Comparison of ENCODE assay signal across 9 mouse cellular contexts in the genomic region with DNA sequence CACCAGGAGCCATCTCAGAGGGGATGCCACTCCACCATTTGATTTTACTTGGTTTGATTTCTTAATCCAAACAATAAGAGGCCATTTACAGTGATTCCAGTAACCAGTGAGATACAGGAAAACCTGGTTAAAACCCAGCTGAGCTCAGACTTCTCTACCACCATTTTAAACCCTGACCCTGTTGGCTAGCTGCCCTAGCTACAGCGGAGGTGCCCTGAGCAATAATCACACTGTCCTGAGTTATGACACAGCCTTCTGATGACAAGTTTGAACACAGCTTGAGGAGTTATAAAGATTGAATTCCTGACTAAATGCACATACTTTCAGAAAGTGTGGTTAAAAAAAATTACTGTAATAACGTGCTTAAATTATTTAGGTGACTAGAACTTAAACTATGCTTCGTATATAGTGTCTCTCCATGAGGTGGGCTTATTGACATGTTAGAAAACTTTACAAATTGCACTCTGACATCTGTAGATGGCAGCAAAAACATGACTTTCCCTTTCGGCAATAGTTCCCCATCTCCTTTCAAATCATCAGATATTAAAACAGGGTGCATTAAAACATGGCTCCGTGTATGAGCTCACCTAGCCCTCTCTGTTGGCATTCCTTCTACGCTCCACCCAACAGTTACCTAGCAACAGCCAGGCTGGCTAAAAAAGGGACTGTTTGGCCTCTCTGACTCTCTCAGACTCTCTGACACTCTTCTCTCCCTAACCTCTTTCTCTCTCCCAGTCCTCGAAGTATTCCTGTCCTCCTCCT. TPM values are rescaled to one million over a fixed set of nuclear protein-coding genes. Genes with fewer than 3 reads are reported as not detected.
DNase-seq lines count a peak whose midpoint lies in the region; ATAC-seq and TF ChIP-seq lines count a peak whose summit lies in the region.
"Had no signal": no experiment of that assay in that cellular context is flagged by ENCODE, and none has a peak within 500 bp of the region (broad histone marks: within the 10 kb centered on the region; RNA-seq: fewer than 3 reads in every experiment).

No protein-coding gene starts in this region.

- H3K4me3 ChIP-seq in liver, adult 2 months (ENCODE audit: insufficient read depth, low read depth, low read length): no peak overlapping the region
- no peak overlapping the region for H3K4me3 ChIP-seq in liver, embryonic 12.5 days
- no peak overlapping the region for H3K4me3 ChIP-seq in heart, embryonic 15.5 days
- no peak overlapping the region for H3K4me3 ChIP-seq in lung, embryonic 14.5 days (ENCODE audit: low read depth, low read length)
- H3K4me3 ChIP-seq in thymus, adult 2 months (ENCODE audit: control insufficient read depth, insufficient read depth, low read length): no peak overlapping the region

- H3K27me3 ChIP-seq in liver, adult 2 months (ENCODE audit: control insufficient read depth, insufficient read depth, low read length): no peaks in the 10 kb centered on the region
- no peaks in the 10 kb centered on the region for H3K27me3 ChIP-seq in liver, embryonic 12.5 days (replicated peaks)
- H3K27me3 ChIP-seq in heart, embryonic 15.5 days: no peaks in the 10 kb centered on the region
- H3K27me3 ChIP-seq in lung, embryonic 14.5 days (ENCODE audit: insufficient read depth, low read length): no peaks in the 10 kb centered on the region
- H3K27me3 ChIP-seq in thymus, adult 2 months (ENCODE audit: control insufficient read depth, insufficient read depth, low read length): no peaks in the 10 kb centered on the region
- H3K27me3 ChIP-seq: CH12.LX had no signal

- ATAC-seq in liver, embryonic 12.5 days: no peak
- ATAC-seq in heart, embryonic 15.5 days (replicated peaks; ENCODE audit: insufficient number of reproducible peaks, insufficient read depth, low FRiP score, low read depth): no peak
- peak; percentile 83 for ATAC-seq in lung, embryonic 14.5 days (ENCODE audit: insufficient read depth)

- TF ChIP-seq POLR2A in liver, adult 2 months (IDR thresholded peaks at IDR 0.05; ENCODE audit: extremely low read depth, insufficient read depth, low read length): no peak
- no peak for TF ChIP-seq POLR2A in thymus, adult 2 months (IDR thresholded peaks at IDR 0.05; ENCODE audit: control insufficient read depth, extremely low read depth, insufficient read depth, low read length, poor library complexity)

- peak; percentile 3 for DNase-seq in cerebellum, adult 8-10 months
- no peak for DNase-seq in cerebellum, adult 11-12 months
- DNase-seq in liver, adult 2 months (ENCODE audit: extremely low read depth, low read depth, low spot score): peak; percentile 36
- DNase-seq in lung, embryonic 14.5 days: peak; percentile 65
- DNase-seq in thymus, postnatal 25 days: no peak
- DNase-seq in thymus, adult 2 months: no peak

- H3K4me1 ChIP-seq in liver, adult 2 months (ENCODE audit: control insufficient read depth, insufficient read depth, low read length): peaks cover 3% of the 10 kb centered on the region
- H3K4me1 ChIP-seq in liver, embryonic 12.5 days: no peaks in the 10 kb centered on the region
- 0 out of 2 replicates have a peak, but pooled peaks cover 2% of the 10 kb centered on the region for H3K4me1 ChIP-seq in heart, embryonic 15.5 days (replicated peaks)
- no peaks in the 10 kb centered on the region for H3K4me1 ChIP-seq in lung, embryonic 14.5 days (ENCODE audit: insufficient read depth)
- H3K4me1 ChIP-seq in thymus, adult 2 months (replicated peaks; ENCODE audit: control insufficient read depth, insufficient read depth, low read length): no peaks in the 10 kb centered on the region

- no peaks in the 10 kb centered on the region for H3K79me2 ChIP-seq in liver, adult 2 months (ENCODE audit: control insufficient read depth, insufficient read depth, low read length)

- WGBS in liver, adult 2 months: 41% methylated on average over 7 of the region's 7 CpGs
- WGBS in liver, embryonic 12.5 days (ENCODE audit: insufficient replicate concordance): 64% methylated on average over 7 of the region's 7 CpGs
- WGBS in heart, embryonic 15.5 days: 50% methylated on average over 7 of the region's 7 CpGs
- WGBS in lung, embryonic 14.5 days: 44% methylated on average over 7 of the region's 7 CpGs
- 62% methylated on average over 7 of the region's 7 CpGs for WGBS in thymus, adult 2 months

- H3K36me3 ChIP-seq in liver, adult 2 months (ENCODE audit: control insufficient read depth, insufficient read depth, low read length): no peaks in the 10 kb centered on the region
- H3K36me3 ChIP-seq in liver, embryonic 12.5 days: no peaks in the 10 kb centered on the region
- H3K36me3 ChIP-seq in heart, embryonic 15.5 days: no peaks in the 10 kb centered on the region
- no peaks in the 10 kb centered on the region for H3K36me3 ChIP-seq in lung, embryonic 14.5 days (ENCODE audit: insufficient read depth)
- no peaks in the 10 kb centered on the region for H3K36me3 ChIP-seq in thymus, adult 2 months (ENCODE audit: control insufficient read depth, insufficient read depth, low read length)

- no peak overlapping the region for H3K4me2 ChIP-seq in liver, embryonic 12.5 days
- H3K4me2 ChIP-seq in heart, embryonic 15.5 days: peak overlapping the region; percentile 21; the same call in 1 of the 2 replicates
- no peak overlapping the region for H3K4me2 ChIP-seq in lung, embryonic 14.5 days

- no peak overlapping the region for H3K9ac ChIP-seq in liver, adult 2 months (ENCODE audit: low read depth, low read length)
- H3K9ac ChIP-seq in liver, embryonic 12.5 days: no peak overlapping the region
- no peak overlapping the region for H3K9ac ChIP-seq in heart, embryonic 15.5 days
- H3K9ac ChIP-seq in lung, embryonic 14.5 days: no peak overlapping the region

- H3K9me3 ChIP-seq in liver, embryonic 12.5 days (replicated peaks): 0 out of 2 replicates have a peak, but pooled peaks cover 3% of the 10 kb centered on the region
- H3K9me3 ChIP-seq in heart, embryonic 15.5 days (replicated peaks): no peaks in the 10 kb centered on the region
- H3K9me3 ChIP-seq in lung, embryonic 14.5 days (ENCODE audit: low read depth, low read length): no peaks in the 10 kb centered on the region

- TF ChIP-seq CTCF in liver, adult 2 months (IDR thresholded peaks at IDR 0.05; ENCODE audit: low read depth, low read length): peak; percentile 13; the same call in 1 of the 2 replicates
- TF ChIP-seq CTCF in lung, embryonic 14.5 days (IDR thresholded peaks at IDR 0.05; ENCODE audit: low read depth): peak; percentile 22; the same call in 1 of the 2 replicates
- no peak for TF ChIP-seq CTCF in thymus, adult 2 months (IDR thresholded peaks at IDR 0.05; ENCODE audit: borderline replicate concordance, control insufficient read depth, extremely low read depth, insufficient read depth, low read length, poor library complexity)

- no peak overlapping the region for H3K27ac ChIP-seq in liver, adult 2 months (replicated peaks; ENCODE audit: insufficient read depth, low read depth, low read length)
- no peak overlapping the region for H3K27ac ChIP-seq in liver, embryonic 12.5 days
- H3K27ac ChIP-seq in heart, embryonic 15.5 days: no peak overlapping the region
- H3K27ac ChIP-seq in lung, embryonic 14.5 days (ENCODE audit: low read depth): peak overlapping the region; percentile 83
- H3K27ac ChIP-seq in thymus, adult 2 months (ENCODE audit: control insufficient read depth, insufficient read depth, low read length): no peak overlapping the region

RNA-seq across cellular contexts. Expression of a gene that starts 29.1 kb away (rescaled TPM):
- not detected in 2 replicates for total RNA-seq in liver, adult 2 months (2014; rRNA removed)
- not detected in 2 replicates for polyA plus RNA-seq in liver, adult 2 months (2012; rRNA removed)
- polyA plus RNA-seq in liver, embryonic 12.5 days (2016; fragmentation: Nextera tagmentation; extraction: Ambion mirVana): not detected in 2 replicates
- not detected in 2 replicates for polyA plus RNA-seq in heart, embryonic 15.5 days (2015; fragmentation: Nextera tagmentation; extraction: Ambion mirVana)
- polyA plus RNA-seq in lung, embryonic 14.5 days (2014; fragmentation: Nextera tagmentation; extraction: Ambion mirVana): not detected in 2 replicates
- polyA plus RNA-seq in thymus, adult 2 months (2012; rRNA removed): not detected in 2 replicates
- total RNA-seq: CH12.LX had no signal

Comparison
In these comparisons a context has a peak if more than half of its experiments do, and no peak if none do; other contexts are left out.
1. DNase-seq: peak in cerebellum, adult 8-10 months (single experiment), liver, adult 2 months (single experiment) and lung, embryonic 14.5 days (single experiment); none in cerebellum, adult 11-12 months (single experiment), thymus, postnatal 25 days (single experiment) and thymus, adult 2 months (single experiment).